Mouse (Mus musculus) embryonic facial prominence, embryonic 14.5 days (tissue): ENCODE data around the gene 4930579G24Rik. TPM values are rescaled to one million over a fixed set of nuclear protein-coding genes. Genes with fewer than 3 reads are reported as not detected.

Experiments used
- ATAC-seq: fragments of 200-750 bp; cut with Nextera tagmentation; 2 replicates; pipeline ENCODE4 v1.8.0; 2017; ENCODE audit warnings: low read depth, moderate number of reproducible peaks, moderate TSS enrichment
- DNase-seq: peaks from one replicate; pipeline ENCODE4 v3.0.0-alpha.2; 2015; ENCODE audit warnings: low spot score
- H3K27ac ChIP-seq: fragments of 300-500 bp; sonication (generic); replicated peaks from 2 replicates; pipeline ENCODE4 v1.5.1; 2014; ENCODE audit warnings: low read depth, mild to moderate bottlenecking, low read length, moderate library complexity
- H3K27me3 ChIP-seq: fragments of 300-500 bp; sonication (generic); replicated peaks from 2 replicates; pipeline ENCODE4 v1.6.1; 2014; ENCODE audit warnings: low read length; ENCODE audit not compliant: control insufficient read depth, insufficient read depth
- H3K36me3 ChIP-seq: fragments of 300-500 bp; sonication (generic); 2 replicates; pipeline ENCODE4 v1.6.1; 2014; ENCODE audit warnings: low read length, mixed read lengths; ENCODE audit not compliant: control insufficient read depth, insufficient read depth
- H3K4me1 ChIP-seq: fragments of 300-500 bp; sonication (generic); 2 replicates; pipeline ENCODE4 v1.6.1; 2014; ENCODE audit warnings: antibody characterized with exemption, low read length; ENCODE audit not compliant: control insufficient read depth, insufficient read depth
- H3K4me2 ChIP-seq: fragments of 300-500 bp; sonication (generic); 2 replicates; pipeline ENCODE4 v1.6.1; 2014; ENCODE audit warnings: low read depth, mild to moderate bottlenecking, low read length, moderate library complexity, mixed read lengths
- H3K4me3 ChIP-seq: fragments of 300-500 bp; sonication (generic); 2 replicates; pipeline ENCODE4 v1.5.1; 2014; ENCODE audit warnings: low read depth, mild to moderate bottlenecking, low read length
- H3K9ac ChIP-seq: fragments of 300-500 bp; sonication (generic); 2 replicates; pipeline ENCODE4 v1.6.1; 2014; ENCODE audit warnings: low read depth, mild to moderate bottlenecking, low read length, moderate library complexity, mixed read lengths
- H3K9me3 ChIP-seq: fragments of 300-500 bp; sonication (generic); 2 replicates; pipeline ENCODE4 v1.6.1; 2016; ENCODE audit warnings: low read length; ENCODE audit not compliant: control insufficient read depth
- WGBS: fragments of 180-500 bp; shearing (Covaris S2); extraction: QIAGEN DNeasy Blood & Tissue Kit; methylation state at CpG from one replicate; pipeline ENCODE4 v1.1.7; 2014; 5-methylcytosine and 5-hydroxymethylcytosine counted together
- polyA plus RNA-seq: library from polyadenylated mRNA; unstranded; fragments of >200 nt; fragmentation: Nextera tagmentation; extraction: Ambion mirVana; gene quantifications from 2 replicates; pipeline ENCODE4 v1.2.1, GENCODE M21; 2014

The 4930579G24Rik gene
- polyA plus RNA-seq, 1 experiment from 2014 or later: 23.3 TPM

DNA sequence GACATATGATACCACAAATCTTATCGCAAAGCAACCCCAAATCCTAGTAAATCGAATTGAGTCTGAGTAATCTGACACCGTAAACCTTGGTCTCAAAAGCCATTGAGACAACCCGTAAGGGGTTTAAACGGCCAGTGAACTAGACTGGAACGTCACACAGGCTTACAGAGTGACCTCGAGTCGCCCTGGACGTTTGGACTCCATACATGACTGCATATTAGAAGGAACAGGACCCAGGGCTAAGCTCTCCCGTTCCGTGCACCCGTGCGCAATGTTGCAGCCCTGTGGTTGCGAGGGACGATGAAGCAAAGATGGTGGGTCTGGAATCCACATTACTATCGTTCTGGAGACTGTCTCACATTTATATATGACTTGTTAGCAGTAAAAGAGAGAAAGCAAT, 43.3 kb downstream of the 4930579G24Rik start:
- no peaks in the 10 kb centered on the region for H3K36me3 ChIP-seq

GRCm38 (mm10) chr3:79673082-79673481, 44.2 kb downstream of the 4930579G24Rik start:
- H3K4me2 ChIP-seq: no peak overlapping the region
- 12% methylated on average over 4 of the region's 4 CpGs for WGBS
- DNase-seq (peak; percentile 73), ATAC-seq (no peak)
- no peaks in the 10 kb centered on the region for H3K36me3 ChIP-seq
- no peaks in the 10 kb centered on the region for H3K27me3 ChIP-seq
- no peak overlapping the region for H3K27ac ChIP-seq
- H3K9me3 ChIP-seq: no peaks in the 10 kb centered on the region
- H3K9ac ChIP-seq: no peak overlapping the region
- no peaks in the 10 kb centered on the region for H3K4me1 ChIP-seq
- no peak overlapping the region for H3K4me3 ChIP-seq

More for the DNA sequence above, 43.3 kb downstream of the 4930579G24Rik start:
- DNase-seq (no peak), ATAC-seq (no peak)
- H3K9ac ChIP-seq: no peak overlapping the region
- no peak overlapping the region for H3K4me2 ChIP-seq
- 64% methylated on average over 16 of the region's 16 CpGs for WGBS
- no peaks in the 10 kb centered on the region for H3K9me3 ChIP-seq
- no peak overlapping the region for H3K4me3 ChIP-seq
- no peak overlapping the region for H3K27ac ChIP-seq
- H3K4me1 ChIP-seq: no peaks in the 10 kb centered on the region
- H3K27me3 ChIP-seq: no peaks in the 10 kb centered on the region

DNA sequence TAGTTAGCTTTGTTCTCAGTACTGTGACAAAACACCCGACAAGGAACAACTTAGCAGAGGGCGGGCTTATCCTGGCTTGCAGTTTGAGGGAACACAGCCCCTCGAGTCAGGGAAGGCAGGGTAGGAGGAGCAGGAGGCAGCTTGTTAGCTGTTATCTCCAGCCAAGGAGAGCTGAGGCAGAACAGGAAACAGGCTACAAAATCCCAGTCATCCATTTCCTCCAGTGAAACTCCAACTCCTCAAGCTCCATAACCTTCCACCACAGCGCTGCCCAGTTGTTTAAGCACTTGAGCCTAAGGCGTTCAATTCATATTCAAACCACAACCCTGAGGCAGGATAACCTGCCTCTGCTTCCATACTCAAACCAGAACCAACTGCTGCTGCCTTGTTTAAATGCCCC, 45.8 kb downstream of the 4930579G24Rik start:
- Histone ChIP-seq H3K4me2 (no peak overlapping the region), H3K4me3 (no peak overlapping the region), H3K36me3 (no peaks in the 10 kb centered on the region), H3K9ac (no peak overlapping the region), H3K4me1 (no peaks in the 10 kb centered on the region), H3K9me3 (no peaks in the 10 kb centered on the region), H3K27me3 (no peaks in the 10 kb centered on the region), H3K27ac (no peak overlapping the region)
- no peak for ATAC-seq
- WGBS: 66% methylated on average over 5 of the region's 5 CpGs
- DNase-seq: no peak

DNA sequence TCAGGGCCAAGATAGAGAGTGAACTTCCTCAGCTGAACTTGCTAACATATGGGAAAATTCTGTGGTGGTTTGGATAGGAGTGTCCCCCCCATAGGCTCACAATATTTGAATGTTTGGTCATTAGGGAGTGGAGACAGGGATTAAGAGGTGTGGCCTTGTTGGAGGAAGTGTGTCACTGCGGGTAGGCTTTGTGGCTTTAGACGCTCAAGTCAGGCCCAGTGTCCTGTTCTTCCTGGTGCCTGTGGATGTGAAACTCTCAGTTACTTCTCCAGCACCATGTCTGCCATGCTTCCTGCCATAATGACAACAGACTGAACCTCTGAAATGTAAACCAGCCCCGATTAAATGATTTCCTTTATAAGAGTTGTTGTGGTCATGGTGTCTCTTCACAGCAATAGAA, 47.5 kb downstream of the 4930579G24Rik start:
- no peaks in the 10 kb centered on the region for H3K9me3 ChIP-seq
- H3K4me1 ChIP-seq: no peaks in the 10 kb centered on the region
- H3K4me2 ChIP-seq: no peak overlapping the region
- no peak for ATAC-seq
- no peak overlapping the region for H3K4me3 ChIP-seq
- H3K27ac ChIP-seq: no peak overlapping the region
- no peaks in the 10 kb centered on the region for H3K27me3 ChIP-seq
- WGBS: 72% methylated on average over 3 of the region's 3 CpGs
- H3K9ac ChIP-seq: no peak overlapping the region
- no peaks in the 10 kb centered on the region for H3K36me3 ChIP-seq
- DNase-seq: no peak

Other genes starting within 250 kb of the 4930579G24Rik start
- gene Fnip2, start 61.3 kb upstream of the 4930579G24Rik start, polyA plus RNA-seq: 2.0 and 2.3 TPM in 2 replicates
- gene Ppid, start 37.7 kb upstream of the 4930579G24Rik start, polyA plus RNA-seq: 155 and 167 TPM in 2 replicates
- 59.4 and 62.4 TPM in 2 replicates for gene Etfdh, start 421 bp downstream of the 4930579G24Rik start, polyA plus RNA-seq
- 0.46 and 0.54 TPM in 2 replicates for gene Rxfp1, start 108.8 kb downstream of the 4930579G24Rik start, polyA plus RNA-seq
- gene Tmem144, start 223.7 kb downstream of the 4930579G24Rik start, polyA plus RNA-seq: 3.3 and 4.6 TPM in 2 replicates